Mouse (Mus musculus) left cerebral cortex, adult 11 months (tissue): ENCODE measurements around the gene Spocd1.
"Not testable (repeated sequence)": the region's sequence is repeated elsewhere in the genome, so short reads cannot be mapped to it uniquely, and the experiment has no call there.

ENCODE experiments used
- DNase-seq: peaks from one replicate; pipeline ENCODE4 v3.0.0; 2022; ENCODE audit warnings: low spot score

Spocd1 gene

GRCm38 (mm10) chr4:129928949-129929348, at the start of gene Spocd1:
Gene Spocd1 (plus strand): TSS chr4:129929249.
- no peak for DNase-seq

GRCm38 (mm10) chr4:129880615-129881014, 48.4 kb upstream of the Spocd1 start:
- DNase-seq, result no peak

- no peak for DNase-seq
These were observed 47.4 kb upstream of the Spocd1 start for GRCm38 (mm10) chr4:129881661-129882060.

GRCm38 (mm10) chr4:129882555-129883293, 46.3 kb upstream of the Spocd1 start:
- no peak for DNase-seq

GRCm38 (mm10) chr4:129884041-129884930, 44.8 kb upstream of the Spocd1 start:
- DNase-seq, result no peak

GRCm38 (mm10) chr4:129889661-129890060, 39.4 kb upstream of the Spocd1 start:
- DNase-seq, result no peak

- no peak for DNase-seq
These were observed 39.0 kb upstream of the Spocd1 start for GRCm38 (mm10) chr4:129890094-129890493.

GRCm38 (mm10) chr4:129894861-129895260, 34.2 kb upstream of the Spocd1 start:
- DNase-seq, result no peak

GRCm38 (mm10) chr4:129898815-129899214, 30.2 kb upstream of the Spocd1 start:
- DNase-seq, result not testable (repeated sequence)

GRCm38 (mm10) chr4:129902394-129902793, 26.7 kb upstream of the Spocd1 start:
- DNase-seq, result no peak

GRCm38 (mm10) chr4:129903577-129903976, 25.5 kb upstream of the Spocd1 start:
- no peak for DNase-seq

- DNase-seq, result no peak
These were observed 24.0 kb upstream of the Spocd1 start for GRCm38 (mm10) chr4:129905032-129905431.

GRCm38 (mm10) chr4:129906016-129906415, 23.0 kb upstream of the Spocd1 start:
- no peak for DNase-seq

GRCm38 (mm10) chr4:129908836-129909235, 20.2 kb upstream of the Spocd1 start:
- DNase-seq, result no peak

GRCm38 (mm10) chr4:129909261-129909731, 19.8 kb upstream of the Spocd1 start:
- DNase-seq, result no peak

GRCm38 (mm10) chr4:129912998-129913397, 16.1 kb upstream of the Spocd1 start:
- DNase-seq, result no peak

- no peak for DNase-seq
These were observed 15.0 kb upstream of the Spocd1 start for GRCm38 (mm10) chr4:129913761-129914644.

- no peak for DNase-seq
These were observed 14.4 kb upstream of the Spocd1 start for GRCm38 (mm10) chr4:129914686-129915085.

- DNase-seq, result no peak
These were observed 13.6 kb upstream of the Spocd1 start for GRCm38 (mm10) chr4:129915349-129915988.

- no peak for DNase-seq
These were observed 12.9 kb upstream of the Spocd1 start for GRCm38 (mm10) chr4:129916159-129916558.

GRCm38 (mm10) chr4:129917016-129917603, 11.9 kb upstream of the Spocd1 start:
- DNase-seq, result no peak
